Mouse (Mus musculus): ENCODE measurements around the gene Zmynd8. TPM values are rescaled to one million over a fixed set of nuclear protein-coding genes. Genes with fewer than 3 reads are reported as not detected.

The Zmynd8 gene
- polyA plus RNA-seq, 1 experiment, result 5.2 TPM

DNA sequence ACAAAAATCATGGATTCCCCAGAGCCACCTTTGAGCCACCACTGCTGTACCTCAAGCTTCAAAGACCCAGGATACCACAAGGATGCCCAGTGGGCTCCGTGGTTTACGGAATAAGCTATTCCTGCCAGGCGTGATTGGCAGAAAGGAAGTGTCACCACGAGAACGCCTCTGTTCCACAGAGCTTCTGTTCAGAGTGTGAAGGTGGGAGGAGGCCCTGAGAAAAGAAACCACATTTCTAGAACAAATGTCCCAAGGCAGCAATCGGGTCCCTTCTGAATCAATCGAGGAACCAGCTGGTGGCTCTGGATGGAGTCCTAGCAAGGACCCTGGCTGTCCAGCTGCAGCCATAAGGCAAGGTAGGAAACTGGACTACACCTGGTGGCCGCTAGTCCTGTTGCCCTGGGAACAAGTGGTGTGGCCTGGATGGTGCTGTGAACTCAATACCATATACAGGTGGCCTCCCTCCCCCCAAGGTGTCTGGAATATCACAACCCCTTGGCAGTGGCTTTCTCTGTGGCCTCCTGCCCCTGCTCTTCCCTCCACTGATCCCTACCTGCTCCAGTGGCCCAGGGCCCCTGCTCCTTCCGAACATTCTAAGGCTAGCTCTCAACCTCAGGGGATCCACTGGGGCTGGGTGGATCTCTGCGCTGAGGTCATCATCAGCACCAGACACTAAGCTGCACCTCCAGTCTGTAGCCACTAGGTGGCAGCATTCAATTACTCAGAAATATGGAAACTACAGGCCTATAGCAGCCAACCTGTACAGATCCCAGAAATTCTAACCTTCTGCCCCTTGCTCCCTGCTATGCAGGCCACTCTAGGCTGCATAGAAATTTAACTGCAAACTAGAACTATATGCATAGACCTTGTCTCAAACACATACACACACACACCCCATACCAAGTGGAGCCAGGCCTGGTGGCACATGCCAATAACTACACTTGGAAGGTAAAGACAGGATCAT lies 79.5 kb downstream of the Zmynd8 start:
- Histone ChIP-seq H3K36me3 (ENCODE audit: control insufficient read depth) (peaks cover 100% of the 10 kb centered on the region), H3K4me1 (ENCODE audit: control insufficient read depth) (no peaks in the 10 kb centered on the region), H3K4me3 (replicated peaks) (no peak overlapping the region), H3K27me3 (ENCODE audit: control insufficient read depth) (no peaks in the 10 kb centered on the region), H3K9me3 (ENCODE audit: control insufficient read depth, low read length) (no peaks in the 10 kb centered on the region)
- TF ChIP-seq GATA1 (IDR thresholded peaks at IDR 0.05; ENCODE audit: low read length) (no peak), TAL1 (IDR thresholded peaks at IDR 0.05; ENCODE audit: low read length) (no peak)

DNA sequence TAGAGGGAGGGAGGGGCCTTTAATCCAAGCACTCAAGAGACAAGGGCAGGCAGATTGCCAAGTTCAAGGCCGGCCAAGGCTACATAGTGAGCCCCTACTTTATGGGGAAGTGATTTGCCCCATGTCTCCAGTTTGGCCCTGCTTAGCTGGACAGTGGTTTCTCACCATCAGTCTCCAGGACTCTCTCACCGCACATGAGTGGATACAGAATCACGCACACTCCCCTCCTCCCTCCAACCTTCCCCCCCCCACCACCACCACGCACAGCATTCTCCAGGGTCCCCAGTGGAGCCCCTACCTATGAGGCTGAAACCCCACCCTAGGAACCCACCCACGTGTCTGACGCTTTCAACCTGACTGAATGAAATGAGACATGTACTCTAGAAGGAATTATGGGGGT lies 80.2 kb downstream of the Zmynd8 start:
- Histone ChIP-seq H3K36me3 (ENCODE audit: control insufficient read depth) (peaks cover 100% of the 10 kb centered on the region), H3K4me1 (ENCODE audit: control insufficient read depth) (no peaks in the 10 kb centered on the region), H3K9me3 (ENCODE audit: control insufficient read depth, low read length) (no peaks in the 10 kb centered on the region), H3K4me3 (replicated peaks) (no peak overlapping the region), H3K27me3 (ENCODE audit: control insufficient read depth) (no peaks in the 10 kb centered on the region)
- TF ChIP-seq TAL1 (IDR thresholded peaks at IDR 0.05; ENCODE audit: low read length), result no peak
- no peak for TF ChIP-seq GATA1 (IDR thresholded peaks at IDR 0.05; ENCODE audit: low read length)

DNA sequence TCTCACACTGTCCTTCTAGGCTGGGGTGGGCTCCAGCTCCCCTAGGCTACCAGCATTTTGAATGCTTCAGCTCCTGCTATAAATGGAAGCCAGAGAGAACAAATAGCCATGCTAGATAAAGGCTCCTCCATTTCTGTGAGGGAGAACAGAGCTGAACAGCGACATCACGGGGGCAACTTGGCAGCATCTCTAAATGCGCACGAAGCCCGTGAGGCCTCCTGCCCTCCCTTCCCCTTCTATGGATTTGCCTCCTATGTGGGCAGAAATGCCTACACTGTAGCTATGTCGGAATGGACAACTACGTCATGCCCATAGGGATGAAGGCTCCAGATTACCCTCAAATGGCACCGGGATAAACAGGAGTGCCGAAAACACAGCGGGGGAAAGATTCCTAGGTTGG lies 81.4 kb downstream of the Zmynd8 start:
- no peak overlapping the region for H3K4me3 ChIP-seq (replicated peaks)
- H3K27me3 ChIP-seq (ENCODE audit: control insufficient read depth), result no peaks in the 10 kb centered on the region
- H3K9me3 ChIP-seq (ENCODE audit: control insufficient read depth, low read length), result no peaks in the 10 kb centered on the region
- no peak for TF ChIP-seq TAL1 (IDR thresholded peaks at IDR 0.05; ENCODE audit: low read length)
- TF ChIP-seq GATA1 (IDR thresholded peaks at IDR 0.05; ENCODE audit: low read length), result no peak
- H3K36me3 ChIP-seq (ENCODE audit: control insufficient read depth), result peaks cover 98% of the 10 kb centered on the region
- no peaks in the 10 kb centered on the region for H3K4me1 ChIP-seq (ENCODE audit: control insufficient read depth)

DNA sequence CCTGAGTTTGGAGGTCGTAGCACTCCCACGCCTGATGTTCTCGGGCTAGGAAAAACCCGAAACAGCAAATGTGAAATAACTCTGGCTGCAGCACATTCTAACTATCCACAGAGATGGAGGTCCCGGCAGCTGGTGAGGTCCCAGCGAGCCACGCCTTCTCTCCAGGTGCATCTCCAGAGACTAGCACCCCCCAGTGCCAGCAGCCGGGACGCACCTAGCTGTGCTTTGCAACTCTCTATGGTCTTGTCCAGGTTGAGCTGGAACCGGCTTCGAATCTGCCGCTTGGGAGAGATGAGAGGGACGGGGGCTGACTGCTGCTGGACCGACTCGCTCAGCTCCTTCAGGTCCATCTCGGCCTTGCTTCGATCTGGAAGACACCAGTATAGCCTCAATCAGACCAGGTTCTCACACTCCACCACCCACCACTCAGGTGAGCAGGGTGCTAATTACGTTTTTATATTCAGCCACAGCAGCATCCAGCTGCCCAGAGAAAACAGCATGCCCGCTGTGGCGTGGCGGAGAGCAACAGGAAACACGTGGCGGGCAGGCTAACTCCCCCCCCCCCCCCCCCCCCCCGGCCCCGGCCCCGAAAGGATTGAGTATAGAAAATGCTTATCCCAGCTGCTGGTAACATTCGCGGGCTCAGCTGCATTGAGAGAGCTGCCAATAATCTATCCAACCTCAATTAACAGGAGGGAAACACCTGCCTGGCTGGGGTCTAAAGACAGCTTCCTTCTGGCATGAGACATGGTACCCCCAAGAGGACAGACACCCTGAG lies 83.5 kb downstream of the Zmynd8 start:
- no peaks in the 10 kb centered on the region for H3K9me3 ChIP-seq (ENCODE audit: control insufficient read depth, low read length)
- H3K36me3 ChIP-seq (ENCODE audit: control insufficient read depth), result peaks cover 98% of the 10 kb centered on the region
- no peaks in the 10 kb centered on the region for H3K4me1 ChIP-seq (ENCODE audit: control insufficient read depth)
- no peak overlapping the region for H3K4me3 ChIP-seq (replicated peaks)
- TF ChIP-seq TAL1 (IDR thresholded peaks at IDR 0.05; ENCODE audit: low read length), result no peak
- TF ChIP-seq GATA1 (IDR thresholded peaks at IDR 0.05; ENCODE audit: low read length), result no peak
- H3K27me3 ChIP-seq (ENCODE audit: control insufficient read depth), result no peaks in the 10 kb centered on the region

GRCm38 (mm10) chr2:165812889-165813288 lies 85.9 kb downstream of the Zmynd8 start:
- H3K36me3 ChIP-seq (ENCODE audit: control insufficient read depth), result peaks cover 98% of the 10 kb centered on the region
- H3K4me3 ChIP-seq (replicated peaks), result no peak overlapping the region
- H3K27me3 ChIP-seq (ENCODE audit: control insufficient read depth), result no peaks in the 10 kb centered on the region
- TF ChIP-seq GATA1 (IDR thresholded peaks at IDR 0.05; ENCODE audit: low read length) (no peak), TAL1 (IDR thresholded peaks at IDR 0.05; ENCODE audit: low read length) (no peak)
- H3K4me1 ChIP-seq (ENCODE audit: control insufficient read depth), result no peaks in the 10 kb centered on the region
- H3K9me3 ChIP-seq (ENCODE audit: control insufficient read depth, low read length), result no peaks in the 10 kb centered on the region

GRCm38 (mm10) chr2:165811536-165811935 lies 87.3 kb downstream of the Zmynd8 start:
- no peaks in the 10 kb centered on the region for H3K27me3 ChIP-seq (ENCODE audit: control insufficient read depth)
- H3K4me1 ChIP-seq (ENCODE audit: control insufficient read depth), result no peaks in the 10 kb centered on the region
- no peaks in the 10 kb centered on the region for H3K9me3 ChIP-seq (ENCODE audit: control insufficient read depth, low read length)
- H3K4me3 ChIP-seq (replicated peaks), result no peak overlapping the region
- peaks cover 97% of the 10 kb centered on the region for H3K36me3 ChIP-seq (ENCODE audit: control insufficient read depth)
- TF ChIP-seq TAL1 (IDR thresholded peaks at IDR 0.05; ENCODE audit: low read length) (no peak), GATA1 (IDR thresholded peaks at IDR 0.05; ENCODE audit: low read length) (no peak)

GRCm38 (mm10) chr2:165809901-165810477 lies 88.8 kb downstream of the Zmynd8 start:
- TF ChIP-seq TAL1 (IDR thresholded peaks at IDR 0.05; ENCODE audit: low read length) (no peak), GATA1 (IDR thresholded peaks at IDR 0.05; ENCODE audit: low read length) (no peak)
- H3K4me1 ChIP-seq (ENCODE audit: control insufficient read depth), result no peaks in the 10 kb centered on the region
- H3K4me3 ChIP-seq (replicated peaks), result no peak overlapping the region
- H3K36me3 ChIP-seq (ENCODE audit: control insufficient read depth), result peaks cover 97% of the 10 kb centered on the region
- H3K9me3 ChIP-seq (ENCODE audit: control insufficient read depth, low read length), result no peaks in the 10 kb centered on the region
- no peaks in the 10 kb centered on the region for H3K27me3 ChIP-seq (ENCODE audit: control insufficient read depth)

DNA sequence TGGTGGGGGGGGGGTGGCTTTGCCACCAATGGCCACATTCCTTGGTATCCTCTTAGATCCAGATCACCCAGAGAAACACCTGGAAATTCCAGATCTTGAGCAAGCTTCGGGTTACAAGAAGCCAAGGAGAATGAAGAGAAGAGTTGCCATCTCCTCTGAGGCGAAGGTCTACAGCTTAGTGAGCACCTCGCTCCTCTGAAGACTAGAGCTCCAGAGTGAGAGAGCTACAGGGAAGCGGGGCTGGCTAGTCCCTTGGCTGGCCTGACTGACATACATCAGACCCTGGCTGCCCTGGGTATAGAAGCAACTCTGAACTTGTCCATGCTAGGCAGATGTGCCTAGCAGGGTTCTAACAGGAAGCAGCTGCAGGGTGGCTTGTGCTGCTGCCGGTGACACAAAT lies 89.7 kb downstream of the Zmynd8 start:
- H3K36me3 ChIP-seq (ENCODE audit: control insufficient read depth), result peaks cover 97% of the 10 kb centered on the region
- H3K4me3 ChIP-seq (replicated peaks), result no peak overlapping the region
- TF ChIP-seq TAL1 (IDR thresholded peaks at IDR 0.05; ENCODE audit: low read length) (no peak), GATA1 (IDR thresholded peaks at IDR 0.05; ENCODE audit: low read length) (no peak)
- no peaks in the 10 kb centered on the region for H3K4me1 ChIP-seq (ENCODE audit: control insufficient read depth)
- no peaks in the 10 kb centered on the region for H3K27me3 ChIP-seq (ENCODE audit: control insufficient read depth)
- no peaks in the 10 kb centered on the region for H3K9me3 ChIP-seq (ENCODE audit: control insufficient read depth, low read length)
